Mouse (Mus musculus): ENCODE results near the gene Vps33a.

The Vps33a gene

GRCm38 (mm10) chr5:123572357-123573186, at the start of gene Vps33a:
TSS of gene Vps33a (minus strand) at chr5:123573038.
- DNase-seq (ENCODE audit: low spot score in 2 of 2): peak; percentile 95

GRCm38 (mm10) chr5:123622421-123622820, 49.6 kb upstream of the Vps33a start:
- no peak for DNase-seq (ENCODE audit: low spot score in 2 of 2)

GRCm38 (mm10) chr5:123618558-123618957, 45.7 kb upstream of the Vps33a start:
- no peak for DNase-seq (ENCODE audit: low spot score in 2 of 2)

- DNase-seq (ENCODE audit: low spot score in 2 of 2): no peak
Measured at GRCm38 (mm10) chr5:123614246-123614645, 41.4 kb upstream of the Vps33a start.

- peak; percentile 22 to 50 for DNase-seq (ENCODE audit: low spot score in 2 of 2)
Measured at GRCm38 (mm10) chr5:123609843-123610242, 37.0 kb upstream of the Vps33a start.

GRCm38 (mm10) chr5:123609416-123609815, 36.6 kb upstream of the Vps33a start:
- DNase-seq (ENCODE audit: low spot score in 2 of 2): no peak

- no peak for DNase-seq (ENCODE audit: low spot score in 2 of 2)
Measured at GRCm38 (mm10) chr5:123607211-123607669, 34.4 kb upstream of the Vps33a start.

GRCm38 (mm10) chr5:123603496-123603895, 30.7 kb upstream of the Vps33a start:
- DNase-seq (ENCODE audit: low spot score in 2 of 2): no peak

GRCm38 (mm10) chr5:123602174-123602573, 29.3 kb upstream of the Vps33a start:
- no peak for DNase-seq (ENCODE audit: low spot score in 2 of 2)

- DNase-seq (ENCODE audit: low spot score in 2 of 2): no peak
Measured at GRCm38 (mm10) chr5:123599319-123599718, 26.5 kb upstream of the Vps33a start.

- DNase-seq (ENCODE audit: low spot score in 2 of 2): no peak
Measured at GRCm38 (mm10) chr5:123593622-123594280, 20.9 kb upstream of the Vps33a start.

GRCm38 (mm10) chr5:123580043-123580442, 7.2 kb upstream of the Vps33a start:
- no peak for DNase-seq (ENCODE audit: low spot score in 2 of 2)

GRCm38 (mm10) chr5:123576696-123577095, 3.9 kb upstream of the Vps33a start:
- DNase-seq (ENCODE audit: low spot score in 2 of 2): no peak

GRCm38 (mm10) chr5:123573362-123573761, 524 bp upstream of the Vps33a start:
- DNase-seq (ENCODE audit: low spot score in 2 of 2): no peak

- DNase-seq (ENCODE audit: low spot score in 2 of 2): no peak
Measured at GRCm38 (mm10) chr5:123561128-123561527, 11.7 kb downstream of the Vps33a start.

GRCm38 (mm10) chr5:123559588-123559987, 13.2 kb downstream of the Vps33a start:
- DNase-seq (ENCODE audit: low spot score in 2 of 2): no peak

- no peak for DNase-seq (ENCODE audit: low spot score in 2 of 2)
Measured at GRCm38 (mm10) chr5:123556451-123556850, 16.4 kb downstream of the Vps33a start.

GRCm38 (mm10) chr5:123555693-123556092, 17.1 kb downstream of the Vps33a start:
- DNase-seq (ENCODE audit: low spot score in 2 of 2): no peak

- no peak for DNase-seq (ENCODE audit: low spot score in 2 of 2)
Measured at GRCm38 (mm10) chr5:123533801-123534200, 39.0 kb downstream of the Vps33a start.

GRCm38 (mm10) chr5:123530056-123530455, 42.8 kb downstream of the Vps33a start:
- DNase-seq (ENCODE audit: low spot score in 2 of 2): no peak

- DNase-seq (ENCODE audit: low spot score in 2 of 2): no peak
Measured at GRCm38 (mm10) chr5:123528641-123529040, 44.2 kb downstream of the Vps33a start.

- DNase-seq (ENCODE audit: low spot score in 2 of 2): no peak
Measured at GRCm38 (mm10) chr5:123525916-123526495, 46.8 kb downstream of the Vps33a start.

- no peak for DNase-seq (ENCODE audit: low spot score in 2 of 2)
Measured at GRCm38 (mm10) chr5:123525281-123525680, 47.6 kb downstream of the Vps33a start, which contains the start of gene Gm49027. TSS of gene Gm49027 (minus strand) at chr5:123525488.
